Mouse (Mus musculus) layer of hippocampus, adult 18-20 months (tissue): ENCODE measurements at regions not wholly inside any gene's neighbourhood (a gene's known extent, or its start where the extent isn't known, plus 50 kb on each side); places are given as distances from the start of the nearest gene placed in this dataset.
A peak's percentile ranks its signal among the peaks of the same experiment; 100 is the strongest.

Source experiments
- DNase-seq, 2 experiments: peaks; one replicate each; pipeline ENCODE4 v3.0.0; 2022; ENCODE audit warnings: low spot score in 2 of 2

GRCm38 (mm10) chr15:45171605-45172004 lies 5037.4 kb downstream of the 9330182O14Rik start:
- DNase-seq = no peak

- DNase-seq = peak in 1 of 2 experiments; percentile 38
Measured at GRCm38 (mm10) chr15:45178341-45178740, 5044.2 kb downstream of the 9330182O14Rik start.

GRCm38 (mm10) chr15:45180173-45180572 lies 5046.0 kb downstream of the 9330182O14Rik start:
- no peak for DNase-seq
